Mouse (Mus musculus) brain, embryonic 14.5 days (tissue): ENCODE results near the gene Hnrnpa3.

Source experiments
- CTCF ChIP-seq: fragments of 200-500 bp; IDR thresholded peaks from 2 replicates; pipeline ENCODE4 v1.5.1; 2012; ENCODE audit warnings: inconsistent platforms, mild to moderate bottlenecking, moderate library complexity, borderline replicate concordance; ENCODE audit not compliant: insufficient read depth, insufficient read length; ENCODE audit errors: extremely low read depth
- POLR2A ChIP-seq: fragments of 200-500 bp; IDR thresholded peaks from 2 replicates; pipeline ENCODE4 v1.6.1; 2012; ENCODE audit warnings: mild to moderate bottlenecking, inconsistent platforms, borderline replicate concordance; ENCODE audit not compliant: poor library complexity, insufficient read depth, insufficient read length, severe bottlenecking; ENCODE audit errors: extremely low read depth

GRCm38 (mm10) chr2:75658727-75659628 is at the start of gene Hnrnpa3:
- TF ChIP-seq POLR2A (peak; percentile 64; the same call in 1 of the 2 replicates), CTCF (no peak)
